ENCODE assay signal across 8 mouse cellular contexts in the genomic region with DNA sequence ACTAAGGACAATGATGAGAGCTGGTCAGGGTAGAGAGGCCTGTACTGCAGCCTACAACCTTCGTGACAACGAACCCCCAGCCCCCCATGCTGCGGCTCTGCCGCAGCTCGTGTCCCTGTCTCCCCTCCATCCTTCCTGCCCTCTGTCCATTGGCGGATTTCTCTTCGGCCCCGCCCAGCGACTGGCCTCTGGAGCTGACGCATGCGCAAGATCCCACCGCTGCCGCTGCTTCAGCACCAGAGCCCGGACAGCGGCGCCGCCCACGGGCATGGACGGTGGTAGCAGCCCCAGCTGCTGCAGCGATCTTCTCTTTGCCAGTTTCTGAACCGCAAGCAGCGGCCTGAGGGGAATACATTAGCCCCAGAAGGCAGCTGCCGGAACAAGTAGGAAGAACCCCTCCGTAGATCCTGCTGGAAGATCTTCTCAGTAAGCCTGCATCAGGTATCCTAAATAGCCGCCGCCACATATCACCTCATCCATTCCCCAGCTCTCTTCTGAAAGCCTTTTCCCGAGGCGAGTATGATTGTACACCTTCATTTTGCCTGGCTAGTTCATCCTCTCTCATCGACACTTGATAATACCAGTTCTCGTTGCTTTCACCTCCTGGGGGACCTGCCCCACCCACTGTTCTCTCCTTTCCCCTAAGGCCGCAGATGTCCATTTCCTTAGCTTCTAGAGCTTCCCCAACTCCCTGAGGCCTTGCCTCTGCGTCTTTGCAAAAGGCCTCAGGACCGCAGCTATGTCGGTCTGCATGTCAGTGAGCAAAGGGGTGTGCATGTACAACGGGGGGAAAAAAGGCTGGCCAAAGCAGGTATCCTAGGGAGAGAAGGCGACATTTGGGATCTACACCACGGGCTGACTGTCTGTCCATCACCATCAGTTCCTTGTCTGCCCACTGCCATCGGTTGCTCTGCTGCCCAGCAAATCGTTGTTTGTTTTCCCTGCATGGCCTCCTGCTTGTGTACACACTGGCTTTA. TPM values are rescaled to one million over a fixed set of nuclear protein-coding genes. Genes with fewer than 3 reads are reported as not detected.
DNase-seq lines count a peak whose midpoint lies in the region; ATAC-seq and TF ChIP-seq lines count a peak whose summit lies in the region.

Gene Disp2 (plus strand): TSS at position 216 of the 977 bp plus-strand sequence.

- H3K4me2 ChIP-seq in heart, embryonic 11.5 days, result peak within 1 kb of the TSS; percentile 78
- peak within 1 kb of the TSS; percentile 61 for H3K4me2 ChIP-seq in kidney, embryonic 16.5 days (replicated peaks; ENCODE audit: low read depth, low read length)
- peak within 1 kb of the TSS; percentile 66 for H3K4me2 ChIP-seq in liver, embryonic 12.5 days

- no peaks in the 10 kb centered on the region for H3K4me1 ChIP-seq in embryonic fibroblast, embryonic 13.5 days (ENCODE audit: control insufficient read depth, insufficient read depth, low read length)
- peaks cover 2% of the 10 kb centered on the region; the same call in 1 of the 2 replicates for H3K4me1 ChIP-seq in heart, embryonic 11.5 days (ENCODE audit: control insufficient read depth, insufficient read depth, low read length)
- peaks cover 4% of the 10 kb centered on the region for H3K4me1 ChIP-seq in kidney, embryonic 16.5 days (ENCODE audit: insufficient read depth, low read length)
- peaks cover 25% of the 10 kb centered on the region for H3K4me1 ChIP-seq in liver, embryonic 12.5 days

- no peak within 1 kb of the TSS; the same call in 1 of the 2 replicates for H3K9ac ChIP-seq in heart, embryonic 11.5 days (ENCODE audit: low read depth, low read length)
- H3K9ac ChIP-seq in kidney, embryonic 16.5 days (replicated peaks; ENCODE audit: low read length), result peak within 1 kb of the TSS; percentile 7; the same call in 1 of the 2 replicates
- peak within 1 kb of the TSS; percentile 12; the same call in 1 of the 2 replicates for H3K9ac ChIP-seq in liver, embryonic 12.5 days

- no peaks in the 10 kb centered on the region for H3K9me3 ChIP-seq in heart, embryonic 11.5 days (replicated peaks; ENCODE audit: control insufficient read depth, low read length)
- no peaks in the 10 kb centered on the region for H3K9me3 ChIP-seq in kidney, embryonic 16.5 days (ENCODE audit: low read length)
- H3K9me3 ChIP-seq in liver, embryonic 12.5 days (replicated peaks), result no peaks in the 10 kb centered on the region

- no peaks in the 10 kb centered on the region for H3K36me3 ChIP-seq in heart, embryonic 11.5 days (ENCODE audit: control insufficient read depth, insufficient read depth, low read length)
- no peaks in the 10 kb centered on the region for H3K36me3 ChIP-seq in kidney, embryonic 16.5 days (ENCODE audit: insufficient read depth, low read length)
- H3K36me3 ChIP-seq in liver, embryonic 12.5 days, result no peaks in the 10 kb centered on the region
- H3K36me3 ChIP-seq in splenic B cell, adult 2 months (ENCODE audit: control insufficient read depth, insufficient read depth, low read length, poor library complexity, severe bottlenecking), result no peaks in the 10 kb centered on the region

- DNase-seq in A20 (ENCODE audit: low read depth, low spot score), result peak; percentile 77
- DNase-seq in brain, adult 2 months (ENCODE audit: low read depth, low spot score), result peak; percentile 98
- DNase-seq in naive thymus-derived CD4-positive, alpha-beta T cell, adult 2 months (ENCODE audit: low read depth), result peak; percentile 65
- peak; percentile 84 for DNase-seq in splenic B cell, adult 2 months (ENCODE audit: low read depth, low spot score)

- 12% methylated on average over 39 of the region's 39 CpGs for WGBS in heart, embryonic 11.5 days (ENCODE audit: insufficient replicate concordance)
- WGBS in kidney, embryonic 16.5 days, result 13% methylated on average over 39 of the region's 39 CpGs
- 12% methylated on average over 39 of the region's 39 CpGs for WGBS in liver, embryonic 12.5 days (ENCODE audit: insufficient replicate concordance)

- peak; percentile 74 for TF ChIP-seq POLR2A in embryonic fibroblast, embryonic 13.5 days (IDR thresholded peaks at IDR 0.05; ENCODE audit: low read depth, low read length)

- H3K27me3 ChIP-seq in heart, embryonic 11.5 days (ENCODE audit: control insufficient read depth, insufficient read depth, low read length), result peaks cover 7% of the 10 kb centered on the region
- peaks cover 10% of the 10 kb centered on the region; the same call in 1 of the 2 replicates for H3K27me3 ChIP-seq in kidney, embryonic 16.5 days (ENCODE audit: insufficient read depth, low read length)
- H3K27me3 ChIP-seq in liver, embryonic 12.5 days (replicated peaks), result peaks cover 60% of the 10 kb centered on the region
- H3K27me3 ChIP-seq in splenic B cell, adult 2 months (ENCODE audit: control insufficient read depth, insufficient read depth, low read length, poor library complexity, severe bottlenecking), result no peaks in the 10 kb centered on the region

- peak within 1 kb of the TSS; percentile 21 for H3K4me3 ChIP-seq in embryonic fibroblast, embryonic 13.5 days (ENCODE audit: insufficient read depth, low read length)
- H3K4me3 ChIP-seq in heart, embryonic 11.5 days (ENCODE audit: low read depth, low read length), result peak within 1 kb of the TSS; percentile 41
- H3K4me3 ChIP-seq in kidney, embryonic 16.5 days (ENCODE audit: low read length), result peak within 1 kb of the TSS; percentile 41
- peak within 1 kb of the TSS; percentile 38 for H3K4me3 ChIP-seq in liver, embryonic 12.5 days

- no peak within 1 kb of the TSS for H3K27ac ChIP-seq in embryonic fibroblast, embryonic 13.5 days (ENCODE audit: insufficient read depth, low read length)
- no peak within 1 kb of the TSS for H3K27ac ChIP-seq in heart, embryonic 11.5 days (ENCODE audit: low read depth, low read length)
- H3K27ac ChIP-seq in kidney, embryonic 16.5 days (ENCODE audit: low read length), result no peak within 1 kb of the TSS
- no peak within 1 kb of the TSS for H3K27ac ChIP-seq in liver, embryonic 12.5 days

- peak; percentile 78 for ATAC-seq in heart, embryonic 11.5 days (replicated peaks; ENCODE audit: insufficient number of reproducible peaks, low FRiP score, low TSS enrichment)
- ATAC-seq in kidney, embryonic 16.5 days (ENCODE audit: low FRiP score, low TSS enrichment), result peak; percentile 83
- peak; percentile 81 for ATAC-seq in liver, embryonic 12.5 days

- TF ChIP-seq CTCF in embryonic fibroblast, embryonic 13.5 days (IDR thresholded peaks at IDR 0.05; ENCODE audit: borderline replicate concordance, insufficient read depth, low read length), result no peak

RNA-seq across cellular contexts. Expression of gene Disp2, which starts in this region (rescaled TPM):
- 0.07 and 0.11 TPM in 2 replicates for polyA plus RNA-seq in embryonic fibroblast, embryonic 13.5 days (2011; ENCODE audit: insufficient read length, low read depth, missing spikeins)
- 0.21 and 0.27 TPM in 2 replicates for polyA plus RNA-seq in heart, embryonic 11.5 days (2014; fragmentation: Nextera tagmentation; extraction: Ambion mirVana)
- polyA plus RNA-seq in kidney, embryonic 16.5 days (2015; fragmentation: Nextera tagmentation; extraction: Ambion mirVana), result 0.46 and 0.81 TPM in 2 replicates
- polyA plus RNA-seq in liver, embryonic 12.5 days (2016; fragmentation: Nextera tagmentation; extraction: Ambion mirVana), result 0.35 and 0.37 TPM in 2 replicates

Comparison
In these comparisons a context has a peak if more than half of its experiments do, and no peak if none do; other contexts are left out.
1. Peak in ATAC-seq, H3K4me3 ChIP-seq and H3K4me2 ChIP-seq in heart, embryonic 11.5 days; RNA of the gene not detected or under 1 TPM.
2. Peak in ATAC-seq, H3K4me3 ChIP-seq, H3K9ac ChIP-seq and H3K4me2 ChIP-seq in kidney, embryonic 16.5 days; RNA of the gene not detected or under 1 TPM.
3. Peak in ATAC-seq, H3K4me3 ChIP-seq, H3K9ac ChIP-seq and H3K4me2 ChIP-seq in liver, embryonic 12.5 days; RNA of the gene not detected or under 1 TPM.